Mouse (Mus musculus) heart, postnatal 0 days (tissue): Measurements from ENCODE around the gene Dcakd.
A peak's percentile ranks its signal among the peaks of the same experiment; 100 is the strongest.

ENCODE experiments used
- CTCF ChIP-seq: IDR thresholded peaks from 2 replicates; pipeline ENCODE4 v1.5.1; 2016; ENCODE audit warnings: antibody characterized with exemption, control low read depth, low read depth
- EP300 ChIP-seq: IDR thresholded peaks from 2 replicates; pipeline ENCODE4 v1.6.1; 2016; ENCODE audit warnings: antibody characterized with exemption, low read depth

DNA sequence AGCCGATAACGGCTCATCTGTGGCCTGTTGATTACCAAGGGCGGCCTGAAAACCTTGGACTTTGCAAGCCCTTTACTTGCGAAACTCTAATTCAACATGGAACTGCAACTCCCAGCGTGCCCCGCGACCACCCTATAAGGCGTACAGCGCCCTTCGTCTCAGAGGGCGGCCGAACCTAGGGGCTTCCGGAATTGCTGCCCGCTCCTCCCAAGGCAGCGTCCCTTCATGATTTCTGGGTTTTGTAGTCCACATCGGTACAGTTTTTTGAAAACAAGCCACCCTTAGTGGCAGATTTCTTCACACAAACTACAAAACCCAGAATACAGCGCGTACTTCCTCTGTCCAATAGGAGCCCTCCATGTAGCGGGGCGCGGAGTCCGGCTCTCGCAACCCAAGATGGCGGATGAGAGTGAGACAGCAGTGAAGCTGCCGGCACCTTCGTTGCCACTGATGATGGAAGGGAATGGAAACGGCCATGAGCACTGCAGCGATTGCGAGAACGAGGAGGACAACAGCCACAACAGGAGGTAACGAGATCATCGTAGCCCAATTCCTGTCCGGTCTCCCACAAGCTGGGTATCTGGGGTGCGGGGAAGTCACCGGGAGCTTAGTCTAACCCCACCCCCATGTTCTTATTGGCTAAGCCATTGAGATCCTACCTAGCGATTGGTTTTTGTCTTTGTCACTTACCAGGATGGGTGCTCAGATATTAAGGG, at the start of gene Dcakd, which contains the start of gene Nmt1:
- no peak for TF ChIP-seq CTCF
- peak; percentile 87 for TF ChIP-seq EP300
